Mouse (Mus musculus) heart, adult 2 months (tissue): ENCODE measurements at regions not wholly inside any gene's neighbourhood (a gene's known extent, or its start where the extent isn't known, plus 50 kb on each side); places are given as distances from the start of the nearest gene placed in this dataset.
A peak's percentile ranks its signal among the peaks of the same experiment; 100 is the strongest.

Experiments
- DNase-seq, 2 experiments: peaks; one replicate each; pipeline ENCODE4 v3.0.0; 2021
- H3K27ac ChIP-seq: fragments of 200-600 bp; 2 replicates; pipeline ENCODE4 v1.8.1; 2022
- H3K27me3 ChIP-seq: fragments of 200-500 bp; 2 replicates; pipeline ENCODE4 v1.6.1; 2012; ENCODE audit warnings: mild to moderate bottlenecking, low read length, inconsistent platforms, mixed read lengths; ENCODE audit not compliant: control insufficient read depth, insufficient read depth
- H3K36me3 ChIP-seq: fragments of 200-500 bp; 2 replicates; pipeline ENCODE4 v1.6.1; 2012; ENCODE audit warnings: low read length, inconsistent platforms; ENCODE audit not compliant: control insufficient read depth, insufficient read depth
- H3K4me1 ChIP-seq: fragments of 200-500 bp; 2 replicates; pipeline ENCODE4 v1.6.1; 2011; ENCODE audit warnings: low read length; ENCODE audit not compliant: control insufficient read depth, insufficient read depth
- H3K4me3 ChIP-seq: fragments of 200-600 bp; 2 replicates; pipeline ENCODE4 v1.8.1; 2022
- H3K79me2 ChIP-seq: fragments of 200-500 bp; replicated peaks from 2 replicates; pipeline ENCODE4 v1.6.1; 2012; ENCODE audit warnings: mild to moderate bottlenecking, inconsistent platforms, low read length, moderate library complexity, mixed read lengths; ENCODE audit not compliant: control insufficient read depth, insufficient read depth
- H3K9ac ChIP-seq: fragments of 200-500 bp; 2 replicates; pipeline ENCODE4 v1.6.1; 2012; ENCODE audit warnings: low read depth, mild to moderate bottlenecking, control low read depth, inconsistent platforms, low read length, mixed read lengths
- CTCF ChIP-seq: fragments of 200-600 bp; IDR thresholded peaks from 2 replicates; pipeline ENCODE4 v1.8.1; 2022; ENCODE audit warnings: antibody characterized with exemption, mild to moderate bottlenecking, moderate library complexity
- EP300 ChIP-seq: fragments of 200-500 bp; IDR thresholded peaks from 2 replicates; pipeline ENCODE4 v1.6.1; 2011; ENCODE audit warnings: low read depth, low read length, control low read depth; ENCODE audit not compliant: insufficient read depth
- POLR2A ChIP-seq: fragments of 200-500 bp; IDR thresholded peaks from 2 replicates; pipeline ENCODE4 v1.6.1; 2011; ENCODE audit warnings: mild to moderate bottlenecking, low read depth, low read length, control low read depth; ENCODE audit not compliant: insufficient read depth
- WGBS: fragments of 180-500 bp; shearing (Covaris S2); methylation state at CpG from one replicate; pipeline ENCODE4 v1.1.7; 2018; 5-methylcytosine and 5-hydroxymethylcytosine counted together
- intact Hi-C: fragments of 180-260 bp; cut with DNase I; formaldehyde crosslinking; loops from one replicate; pipeline ENCODE4 v1.15.1; 2025

DNA sequence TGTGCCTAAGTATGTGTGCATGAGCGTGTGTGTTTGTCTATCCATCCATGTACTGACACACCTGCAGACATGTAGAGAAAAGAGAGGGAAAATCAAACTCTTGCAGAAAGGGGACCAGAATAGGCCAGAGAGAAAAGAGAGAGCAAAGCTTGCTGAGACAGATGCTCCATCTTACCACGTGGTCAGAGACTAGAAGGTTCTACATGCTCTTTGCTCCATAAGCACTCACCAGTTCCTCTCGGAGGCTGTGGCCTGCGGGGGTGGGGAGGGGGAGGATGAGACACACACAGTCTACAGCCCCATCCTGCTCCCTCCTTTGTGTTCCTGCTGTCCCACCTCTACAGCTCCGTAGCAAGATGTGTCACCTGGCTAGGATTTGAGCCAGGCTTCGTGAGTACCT lies 119.7 kb upstream of the Rreb1 start:
- Histone ChIP-seq H3K4me3 (no peak overlapping the region), H3K27ac (no peak overlapping the region), H3K27me3 (no peaks in the 10 kb centered on the region), H3K9ac (no peak overlapping the region), H3K4me1 (peaks cover 4% of the 10 kb centered on the region), H3K36me3 (no peaks in the 10 kb centered on the region), H3K79me2 (no peaks in the 10 kb centered on the region)
- no peak for DNase-seq
- 71% methylated on average over 6 of the region's 6 CpGs for WGBS
- intact Hi-C loops = loop anchor here (10.0 kb wide), 1 partner anchor 106 kb away; no protein-coding TSS in a partner anchor
- TF ChIP-seq EP300 = no peak
- no peak for TF ChIP-seq POLR2A
- TF ChIP-seq CTCF = no peak

DNA sequence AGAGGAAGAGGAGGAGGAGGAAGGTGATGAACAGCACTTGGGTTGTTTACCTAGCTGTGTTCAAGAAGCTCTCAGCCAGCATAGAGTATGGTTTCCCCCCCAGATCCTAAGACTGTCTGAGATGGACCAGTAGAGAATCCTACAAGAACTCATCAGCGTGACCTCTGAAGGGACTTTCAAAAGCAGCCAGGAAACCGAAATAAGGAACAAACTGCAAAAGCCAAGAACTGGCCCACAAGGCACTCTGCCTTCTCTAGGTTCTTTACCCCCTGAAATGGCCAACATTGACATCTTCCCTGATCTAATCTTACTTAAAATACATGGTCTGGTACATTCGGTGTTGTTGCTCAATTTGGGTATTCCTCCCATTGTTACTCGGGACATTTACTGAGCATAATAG lies 118.1 kb upstream of the Rreb1 start:
- H3K9ac ChIP-seq = no peak overlapping the region
- intact Hi-C loops = no loop called here
- no peaks in the 10 kb centered on the region for H3K79me2 ChIP-seq
- no peaks in the 10 kb centered on the region for H3K36me3 ChIP-seq
- H3K4me1 ChIP-seq = peaks cover 4% of the 10 kb centered on the region
- H3K4me3 ChIP-seq = no peak overlapping the region
- DNase-seq = no peak
- H3K27ac ChIP-seq = no peak overlapping the region
- no peaks in the 10 kb centered on the region for H3K27me3 ChIP-seq
- TF ChIP-seq CTCF (no peak), EP300 (no peak), POLR2A (no peak)
- WGBS = 81% methylated on average over 4 of the region's 4 CpGs

DNA sequence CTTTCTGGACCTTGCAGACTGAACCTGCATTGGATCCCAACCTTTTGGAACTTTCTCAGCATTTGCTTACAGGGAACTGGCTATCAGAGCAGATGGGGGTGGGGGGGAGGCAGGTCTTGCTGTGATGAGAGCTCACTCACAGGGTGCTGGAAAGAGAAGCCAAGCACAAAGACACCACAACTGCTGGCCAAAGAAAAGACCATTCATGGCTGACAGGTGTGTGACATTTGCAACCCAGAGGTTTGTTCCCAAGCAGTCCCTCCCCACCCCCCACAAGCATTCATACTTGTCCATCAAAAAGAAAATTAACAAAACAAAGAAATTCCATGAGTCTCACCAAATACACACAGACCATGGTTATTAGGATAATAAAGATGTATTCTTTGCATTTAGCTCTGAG lies 117.5 kb upstream of the Rreb1 start:
- Histone ChIP-seq H3K79me2 (no peaks in the 10 kb centered on the region), H3K9ac (no peak overlapping the region), H3K4me1 (peaks cover 4% of the 10 kb centered on the region), H3K27ac (no peak overlapping the region), H3K4me3 (no peak overlapping the region), H3K36me3 (no peaks in the 10 kb centered on the region), H3K27me3 (no peaks in the 10 kb centered on the region)
- TF ChIP-seq POLR2A = no peak
- TF ChIP-seq EP300 = no peak
- TF ChIP-seq CTCF = no peak
- intact Hi-C loops = no loop called here
- no peak for DNase-seq

DNA sequence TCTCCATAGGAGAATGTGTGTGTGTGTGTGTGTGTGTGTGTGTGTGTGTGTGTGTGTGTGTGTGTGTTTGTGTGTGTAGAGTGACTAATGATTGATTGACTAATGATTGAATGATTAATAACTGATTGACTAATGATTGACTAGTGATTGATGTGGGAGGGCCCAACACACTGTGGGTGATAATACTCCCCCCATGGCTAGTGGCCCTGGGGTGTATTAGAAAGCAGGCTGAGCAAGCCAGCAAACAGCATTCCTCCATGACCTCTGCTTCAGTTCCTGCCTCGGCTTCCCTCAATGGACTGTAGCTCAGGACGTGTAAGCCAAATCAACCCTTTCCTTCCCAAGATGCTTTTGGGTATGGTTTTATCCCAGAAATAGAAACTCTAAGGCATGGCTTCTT lies 114.1 kb upstream of the Rreb1 start:
- 89% methylated on average over 2 of the region's 2 CpGs for WGBS
- intact Hi-C loops = no loop called here
- H3K27me3 ChIP-seq = no peaks in the 10 kb centered on the region
- H3K4me3 ChIP-seq = no peak overlapping the region
- H3K27ac ChIP-seq = no peak overlapping the region
- H3K79me2 ChIP-seq = no peaks in the 10 kb centered on the region
- no peak for DNase-seq
- H3K36me3 ChIP-seq = no peaks in the 10 kb centered on the region
- H3K9ac ChIP-seq = no peak overlapping the region
- peaks cover 2% of the 10 kb centered on the region for H3K4me1 ChIP-seq
- no peak for TF ChIP-seq CTCF
- no peak for TF ChIP-seq EP300
- TF ChIP-seq POLR2A = no peak

GRCm38 (mm10) chr13:37666207-37667003 lies 111.8 kb upstream of the Rreb1 start:
- 45% methylated on average over 22 of the region's 22 CpGs for WGBS
- Histone ChIP-seq H3K79me2 (no peaks in the 10 kb centered on the region), H3K4me3 (no peak overlapping the region), H3K9ac (no peak overlapping the region), H3K4me1 (peaks cover 2% of the 10 kb centered on the region), H3K27me3 (no peaks in the 10 kb centered on the region), H3K27ac (no peak overlapping the region), H3K36me3 (no peaks in the 10 kb centered on the region)
- peak; percentile 21 to 30 for DNase-seq
- intact Hi-C loops = no loop called here
- TF ChIP-seq POLR2A (no peak), CTCF (no peak), EP300 (no peak)

DNA sequence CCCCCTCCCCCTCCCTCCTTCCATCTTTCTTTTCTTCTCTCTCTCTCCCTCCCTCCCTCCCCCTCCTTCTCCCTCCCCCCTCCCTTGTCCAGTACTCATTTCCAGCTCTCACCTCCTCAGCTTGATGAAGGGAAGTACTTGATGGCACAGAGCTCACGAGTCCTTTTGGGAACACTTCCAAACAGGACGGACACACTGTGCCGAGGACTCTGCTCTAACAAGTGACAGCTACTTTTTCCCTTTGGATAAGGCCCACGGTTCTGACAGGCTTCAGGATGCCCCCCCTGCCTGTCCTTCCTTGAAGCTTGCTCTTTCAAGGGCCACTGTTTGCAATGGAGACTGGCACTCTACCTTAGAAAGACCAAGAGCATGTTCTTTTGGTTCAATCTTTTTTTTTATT lies 110.8 kb upstream of the Rreb1 start:
- Histone ChIP-seq H3K9ac (no peak overlapping the region), H3K27me3 (no peaks in the 10 kb centered on the region), H3K4me1 (peaks cover 2% of the 10 kb centered on the region), H3K36me3 (no peaks in the 10 kb centered on the region), H3K79me2 (no peaks in the 10 kb centered on the region), H3K4me3 (no peak overlapping the region), H3K27ac (no peak overlapping the region)
- WGBS = 12% methylated on average over 4 of the region's 4 CpGs
- DNase-seq = peak in 1 of 2 experiments; percentile 27
- peak; percentile 61; the same call in 1 of the 2 replicates for TF ChIP-seq EP300
- TF ChIP-seq POLR2A = no peak
- intact Hi-C loops = no loop called here
